Mouse (Mus musculus) kidney, postnatal 0 days (tissue): Measurements from ENCODE around the gene Tspan5. TPM values are rescaled to one million over a fixed set of nuclear protein-coding genes. Genes with fewer than 3 reads are reported as not detected.

Source experiments
- ATAC-seq: fragments of 200-750 bp; cut with Nextera tagmentation; replicated peaks from 2 replicates; pipeline ENCODE4 v1.8.0; 2017; ENCODE audit warnings: low read depth, moderate number of reproducible peaks, moderate TSS enrichment, moderate library complexity; ENCODE audit not compliant: low FRiP score
- DNase-seq: peaks from one replicate; pipeline ENCODE4 v3.0.0-alpha.2; 2016; ENCODE audit warnings: low spot score
- H3K27ac ChIP-seq: fragments of 300-500 bp; sonication (generic); 2 replicates; pipeline ENCODE4 v1.5.1; 2014; ENCODE audit warnings: mild to moderate bottlenecking
- H3K27me3 ChIP-seq: fragments of 300-500 bp; sonication (generic); 2 replicates; pipeline ENCODE4 v1.6.1; 2014; ENCODE audit warnings: low read length, mixed read lengths; ENCODE audit not compliant: insufficient read depth
- H3K36me3 ChIP-seq: fragments of 300-500 bp; sonication (generic); 2 replicates; pipeline ENCODE4 v1.6.1; 2014; ENCODE audit warnings: low read length, mixed read lengths; ENCODE audit not compliant: insufficient read depth
- H3K4me1 ChIP-seq: fragments of 300-500 bp; sonication (generic); replicated peaks from 2 replicates; pipeline ENCODE4 v1.6.1; 2014; ENCODE audit warnings: antibody characterized with exemption, low read length, mixed read lengths; ENCODE audit not compliant: insufficient read depth
- H3K4me2 ChIP-seq: fragments of 300-500 bp; sonication (generic); 2 replicates; pipeline ENCODE4 v1.6.1; 2014; ENCODE audit warnings: mild to moderate bottlenecking, low read length, moderate library complexity, mixed read lengths
- H3K4me3 ChIP-seq: fragments of 300-500 bp; sonication (generic); replicated peaks from 2 replicates; pipeline ENCODE4 v1.5.1; 2014; ENCODE audit warnings: low read depth, low read length
- H3K9ac ChIP-seq: fragments of 300-500 bp; sonication (generic); 2 replicates; pipeline ENCODE4 v1.6.1; 2014; ENCODE audit warnings: low read depth, low read length
- H3K9me3 ChIP-seq: fragments of 300-500 bp; sonication (generic); replicated peaks from 2 replicates; pipeline ENCODE4 v1.6.1; 2016; ENCODE audit warnings: low read length, inconsistent platforms, mixed read lengths
- CTCF ChIP-seq: IDR thresholded peaks from 2 replicates; pipeline ENCODE4 v1.5.1; 2016; ENCODE audit warnings: antibody characterized with exemption, low read depth, mild to moderate bottlenecking, moderate library complexity
- WGBS: fragments of 180-500 bp; shearing (Covaris S2); extraction: QIAGEN DNeasy Blood & Tissue Kit; methylation state at CpG from one replicate; pipeline ENCODE4 v1.1.7; 2014; 5-methylcytosine and 5-hydroxymethylcytosine counted together
- polyA plus RNA-seq: library from polyadenylated mRNA; unstranded; fragments of >200 nt; fragmentation: Nextera tagmentation; extraction: Ambion mirVana; gene quantifications from 2 replicates; pipeline ENCODE4 v1.2.1, GENCODE M21; 2015

The Tspan5 gene
- polyA plus RNA-seq, 1 experiment from 2014 or later, result 19.0 TPM

GRCm38 (mm10) chr3:138711971-138712370 lies 30.0 kb upstream of the Tspan5 start:
- no peaks in the 10 kb centered on the region for H3K9me3 ChIP-seq
- no peak overlapping the region for H3K27ac ChIP-seq
- H3K4me3 ChIP-seq, result no peak overlapping the region
- H3K36me3 ChIP-seq, result no peaks in the 10 kb centered on the region
- no peak overlapping the region for H3K9ac ChIP-seq
- H3K4me1 ChIP-seq, result no peaks in the 10 kb centered on the region
- no peak for TF ChIP-seq CTCF
- H3K4me2 ChIP-seq, result no peak overlapping the region
- DNase-seq, result no peak
- ATAC-seq, result no peak
- H3K27me3 ChIP-seq, result no peaks in the 10 kb centered on the region
- 90% methylated on average over 4 of the region's 4 CpGs for WGBS

GRCm38 (mm10) chr3:138712452-138713140 lies 29.4 kb upstream of the Tspan5 start:
- Histone ChIP-seq H3K36me3 (no peaks in the 10 kb centered on the region), H3K9ac (no peak overlapping the region), H3K4me2 (no peak overlapping the region), H3K27ac (no peak overlapping the region), H3K9me3 (no peaks in the 10 kb centered on the region), H3K4me1 (no peaks in the 10 kb centered on the region), H3K27me3 (no peaks in the 10 kb centered on the region), H3K4me3 (no peak overlapping the region)
- DNase-seq, result no peak
- no peak for ATAC-seq
- 83% methylated on average over 11 of the region's 11 CpGs for WGBS
- TF ChIP-seq CTCF, result no peak

GRCm38 (mm10) chr3:138713141-138713540 lies 28.9 kb upstream of the Tspan5 start:
- Histone ChIP-seq H3K4me2 (no peak overlapping the region), H3K27ac (no peak overlapping the region), H3K4me3 (no peak overlapping the region), H3K27me3 (no peaks in the 10 kb centered on the region), H3K36me3 (no peaks in the 10 kb centered on the region), H3K9ac (no peak overlapping the region), H3K9me3 (no peaks in the 10 kb centered on the region), H3K4me1 (no peaks in the 10 kb centered on the region)
- DNase-seq (no peak), ATAC-seq (no peak)
- peak; percentile 42 for TF ChIP-seq CTCF
- 58% methylated on average over 6 of the region's 6 CpGs for WGBS

GRCm38 (mm10) chr3:138714788-138715187 lies 27.2 kb upstream of the Tspan5 start:
- no peaks in the 10 kb centered on the region for H3K36me3 ChIP-seq
- no peaks in the 10 kb centered on the region for H3K4me1 ChIP-seq
- no peak for DNase-seq
- WGBS, result 34% methylated on average over 2 of the region's 2 CpGs
- TF ChIP-seq CTCF, result no peak
- ATAC-seq, result no peak
- H3K4me3 ChIP-seq, result no peak overlapping the region
- H3K27ac ChIP-seq, result no peak overlapping the region
- no peaks in the 10 kb centered on the region for H3K9me3 ChIP-seq
- H3K9ac ChIP-seq, result no peak overlapping the region
- H3K27me3 ChIP-seq, result no peaks in the 10 kb centered on the region
- H3K4me2 ChIP-seq, result no peak overlapping the region

- TF ChIP-seq CTCF, result no peak
- no peak overlapping the region for H3K27ac ChIP-seq
- H3K4me3 ChIP-seq, result no peak overlapping the region
- no peak overlapping the region for H3K4me2 ChIP-seq
- H3K9me3 ChIP-seq, result no peaks in the 10 kb centered on the region
- no peaks in the 10 kb centered on the region for H3K27me3 ChIP-seq
- 74% methylated on average over 4 of the region's 4 CpGs for WGBS
- no peaks in the 10 kb centered on the region for H3K36me3 ChIP-seq
- no peaks in the 10 kb centered on the region for H3K4me1 ChIP-seq
- DNase-seq (no peak), ATAC-seq (no peak)
- no peak overlapping the region for H3K9ac ChIP-seq
Measured at GRCm38 (mm10) chr3:138715212-138715611, 26.8 kb upstream of the Tspan5 start.

GRCm38 (mm10) chr3:138717040-138717439 lies 25.0 kb upstream of the Tspan5 start:
- Histone ChIP-seq H3K4me2 (no peak overlapping the region), H3K4me1 (no peaks in the 10 kb centered on the region), H3K9me3 (no peaks in the 10 kb centered on the region), H3K4me3 (no peak overlapping the region), H3K9ac (no peak overlapping the region), H3K36me3 (no peaks in the 10 kb centered on the region), H3K27me3 (no peaks in the 10 kb centered on the region), H3K27ac (no peak overlapping the region)
- TF ChIP-seq CTCF, result no peak
- ATAC-seq (no peak), DNase-seq (no peak)
- WGBS, result 93% methylated on average over 5 of the region's 5 CpGs

- Histone ChIP-seq H3K27me3 (no peaks in the 10 kb centered on the region), H3K9ac (no peak overlapping the region), H3K4me3 (no peak overlapping the region), H3K9me3 (no peaks in the 10 kb centered on the region), H3K4me2 (no peak overlapping the region), H3K4me1 (no peaks in the 10 kb centered on the region), H3K36me3 (no peaks in the 10 kb centered on the region), H3K27ac (no peak overlapping the region)
- no peak for TF ChIP-seq CTCF
- DNase-seq (no peak), ATAC-seq (no peak)
- WGBS, result 70% methylated on average over 5 of the region's 5 CpGs
Measured at GRCm38 (mm10) chr3:138722152-138722551, 19.8 kb upstream of the Tspan5 start.
